Mouse (Mus musculus) right cerebral cortex, postnatal 10 days (tissue): Measurements from ENCODE around the gene Ctdspl.
A peak's percentile ranks its signal among the peaks of the same experiment; 100 is the strongest.

Experiments
- DNase-seq, 2 experiments: peaks; one replicate each; pipeline ENCODE4 v3.0.0; 2021; ENCODE audit warnings: low spot score in 2 of 2

The Ctdspl gene

GRCm38 (mm10) chr9:118949654-118950053 is 23.4 kb downstream of the Ctdspl start:
- DNase-seq, result no peak

- DNase-seq, result no peak
Observed at GRCm38 (mm10) chr9:118950061-118950460, 23.8 kb downstream of the Ctdspl start.

DNA sequence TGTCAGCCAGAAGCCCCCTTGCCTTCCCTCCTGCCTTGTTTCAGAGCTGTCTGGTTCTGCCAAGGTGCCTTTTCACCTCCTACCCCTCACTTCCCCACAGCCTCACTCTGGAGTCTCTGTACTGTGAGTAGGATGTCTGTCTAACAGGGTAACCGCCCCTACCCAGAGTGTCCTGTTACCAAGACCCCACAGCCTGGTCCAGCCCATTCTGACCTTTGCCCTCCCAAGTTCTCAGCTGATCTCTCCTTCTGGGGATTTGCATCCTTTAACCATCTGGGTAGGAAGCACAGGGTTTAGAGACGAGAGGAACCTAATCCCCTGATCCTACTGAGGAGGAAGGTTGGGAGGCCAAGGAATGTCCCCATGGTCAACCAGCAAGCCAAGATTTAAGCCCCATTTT is 24.5 kb downstream of the Ctdspl start:
- no peak for DNase-seq

- no peak for DNase-seq
Observed at GRCm38 (mm10) chr9:118951381-118951780, 25.1 kb downstream of the Ctdspl start.

- DNase-seq, result no peak
Observed at GRCm38 (mm10) chr9:118952180-118952579, 25.9 kb downstream of the Ctdspl start.

- no peak for DNase-seq
Observed at GRCm38 (mm10) chr9:118953465-118954194, 27.4 kb downstream of the Ctdspl start.

GRCm38 (mm10) chr9:118958802-118959201 is 32.5 kb downstream of the Ctdspl start:
- no peak for DNase-seq

DNA sequence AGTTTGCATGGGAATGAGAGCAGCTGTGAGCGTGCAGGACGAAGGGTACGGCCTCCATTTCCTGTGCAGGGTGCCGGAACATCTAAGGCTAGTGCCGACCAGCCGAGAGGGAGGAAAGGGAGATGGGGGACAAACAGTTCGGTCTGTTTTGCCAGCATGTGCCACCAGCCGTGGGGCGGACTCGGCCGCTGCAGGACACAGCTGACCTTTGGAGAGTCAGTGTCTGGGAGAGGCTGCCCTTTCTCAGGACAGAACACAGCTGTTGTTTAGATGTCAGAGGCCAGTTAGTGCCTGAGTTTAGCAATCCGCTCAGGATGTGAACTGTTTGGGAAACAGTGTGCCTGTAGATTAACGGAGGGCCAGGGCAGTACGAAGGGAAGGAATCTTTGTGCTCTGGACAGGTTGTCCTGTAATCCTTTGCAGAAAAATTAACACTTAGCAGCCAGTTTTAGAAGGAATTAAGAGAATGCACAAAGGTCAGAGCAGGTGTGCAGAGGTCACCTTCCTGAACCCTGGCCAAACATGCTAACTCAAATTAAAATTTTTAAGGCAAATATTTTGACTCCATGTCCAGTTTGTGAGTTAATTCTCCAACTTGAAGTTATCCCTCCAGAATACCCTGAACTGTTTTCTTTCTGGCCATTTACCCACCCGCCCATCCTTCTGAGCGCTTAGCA is 34.3 kb downstream of the Ctdspl start:
- no peak for DNase-seq

GRCm38 (mm10) chr9:118963149-118963548 is 36.9 kb downstream of the Ctdspl start:
- DNase-seq, result no peak

DNA sequence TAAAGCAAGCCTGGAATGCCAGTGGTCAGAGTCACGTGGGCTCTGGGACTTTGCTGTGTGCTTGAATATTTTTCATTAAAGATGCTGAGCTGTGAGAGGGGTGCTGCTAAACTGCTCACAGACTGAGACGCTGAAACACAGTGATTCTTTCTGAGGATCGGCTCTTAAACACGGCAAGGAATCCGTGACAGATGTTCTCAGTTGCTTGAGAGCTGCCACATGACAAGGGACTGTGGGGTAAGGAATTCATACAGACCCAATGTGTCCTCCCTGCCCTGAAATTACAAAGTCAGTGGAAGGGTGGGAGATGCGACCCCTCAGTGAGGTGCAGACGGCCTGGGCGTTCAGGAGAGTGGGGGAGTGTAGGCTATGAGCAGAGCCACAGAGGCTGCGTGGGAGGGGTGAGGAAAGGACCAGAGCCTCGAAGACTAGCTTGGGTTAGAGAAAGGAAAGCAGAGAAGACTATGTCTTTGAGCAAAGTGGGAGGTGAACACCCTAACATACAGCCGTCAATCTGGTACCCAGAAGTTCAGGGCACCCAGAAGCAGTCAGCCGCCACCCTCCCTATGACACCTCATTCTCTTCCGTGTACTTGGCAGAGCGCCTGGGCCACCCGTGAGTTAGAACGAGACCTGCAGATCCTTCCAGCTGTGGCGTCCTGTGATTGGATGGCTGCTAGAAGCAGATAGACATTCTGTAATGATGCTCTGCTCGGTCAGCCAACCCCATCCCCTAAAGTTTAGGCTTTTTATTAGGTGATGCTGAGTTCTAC is 38.2 kb downstream of the Ctdspl start:
- no peak for DNase-seq

DNA sequence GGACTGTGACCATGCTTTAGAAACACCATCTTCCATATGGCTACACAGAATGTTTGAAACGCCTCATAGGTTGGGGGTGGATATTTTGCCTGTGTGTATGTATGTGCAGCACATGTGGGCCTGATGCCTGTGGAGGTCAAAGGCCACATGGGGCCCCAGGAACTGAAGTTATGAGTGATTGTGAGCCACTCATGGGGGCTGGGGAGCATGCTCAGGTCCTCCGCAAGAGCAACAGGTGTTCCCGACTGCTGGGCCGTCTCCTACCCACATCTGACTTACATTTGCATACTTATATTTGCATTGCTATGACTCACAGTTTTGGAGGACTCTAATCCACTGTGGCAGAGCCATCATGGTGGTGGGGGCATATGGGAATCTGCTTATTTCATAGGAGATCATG is 43.6 kb downstream of the Ctdspl start:
- DNase-seq, result no peak

DNA sequence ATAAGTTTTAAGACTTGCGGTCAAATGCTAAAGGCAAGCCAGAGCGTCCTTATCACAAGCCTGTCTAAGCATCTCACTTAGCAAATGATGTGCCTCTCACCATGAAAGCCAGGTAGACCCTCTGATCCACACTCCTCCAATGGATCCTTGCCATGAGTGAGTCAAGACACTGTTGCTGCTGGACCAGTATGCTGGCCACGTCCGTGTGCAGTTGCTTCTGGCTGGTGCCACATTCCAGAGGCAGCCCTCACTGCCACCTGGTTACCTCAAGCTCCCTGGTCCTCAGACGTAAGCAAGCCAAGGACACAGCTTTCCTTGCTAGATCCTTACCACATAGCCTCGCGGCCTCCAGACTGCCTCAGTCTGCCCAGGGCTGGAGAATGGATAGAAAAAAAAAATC is 46.8 kb downstream of the Ctdspl start:
- no peak for DNase-seq

DNA sequence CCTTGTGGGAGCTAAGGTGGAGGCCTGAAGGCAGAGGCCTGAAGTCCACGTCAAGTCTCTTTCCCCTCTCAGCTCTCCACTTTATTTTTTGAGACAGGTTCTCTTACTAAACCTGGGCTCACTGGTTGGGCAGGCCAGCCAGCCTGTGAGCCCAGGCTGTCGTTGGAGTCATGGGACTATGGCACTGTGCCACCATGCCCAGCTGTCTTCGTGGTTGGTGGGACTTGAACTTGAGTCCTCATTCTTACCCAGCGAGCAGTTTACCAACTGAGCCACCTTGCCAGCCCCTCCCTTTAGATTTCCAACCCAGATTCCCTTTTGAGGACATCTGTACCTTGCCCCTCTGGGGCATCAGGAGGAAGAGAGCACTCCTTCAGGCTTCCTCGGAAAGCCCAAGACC is 47.3 kb downstream of the Ctdspl start:
- DNase-seq, result no peak

DNA sequence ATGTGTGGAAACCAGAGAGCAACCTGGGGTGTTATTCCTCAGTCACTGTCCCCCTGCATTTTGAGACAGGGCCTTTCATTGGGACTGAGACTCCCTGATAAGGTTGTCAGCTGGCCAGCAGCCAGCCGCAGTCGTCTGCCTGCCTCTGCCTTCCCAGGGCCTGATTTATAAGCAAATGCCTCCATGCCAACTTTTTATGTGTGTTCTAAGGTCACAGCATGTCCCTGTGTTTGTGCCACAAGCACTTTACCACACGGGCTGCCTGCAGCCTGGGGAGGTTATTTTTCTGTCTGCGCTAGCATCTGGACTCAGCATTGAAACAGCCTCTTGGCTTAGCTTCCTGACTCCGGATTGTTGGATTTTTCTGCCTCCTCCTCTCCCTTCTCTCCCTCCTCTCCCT is 47.9 kb downstream of the Ctdspl start:
- no peak for DNase-seq

- DNase-seq, result no peak
Observed at GRCm38 (mm10) chr9:118975211-118975671, 49.0 kb downstream of the Ctdspl start.

DNA sequence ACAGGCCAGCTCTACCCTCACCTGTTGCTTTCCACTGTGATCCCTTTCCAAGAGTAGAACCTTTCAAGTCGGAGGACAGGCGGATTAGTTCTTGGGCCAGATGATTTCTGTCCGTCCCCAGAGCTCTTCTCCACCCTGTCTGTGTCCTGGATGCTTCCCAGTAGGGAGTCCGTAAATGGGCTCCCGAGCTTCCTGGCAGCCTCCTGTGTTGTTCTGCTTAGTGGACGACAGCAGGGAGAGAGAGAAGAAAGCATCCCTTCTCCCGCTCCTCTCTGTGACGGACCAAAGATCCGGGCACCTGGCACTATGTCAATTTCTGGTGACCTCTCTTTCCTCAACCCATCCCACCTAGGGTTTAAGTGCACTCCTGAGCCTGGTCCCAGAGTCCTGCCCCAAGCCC is 49.5 kb downstream of the Ctdspl start:
- DNase-seq, result no peak

- DNase-seq, result no peak
Observed at GRCm38 (mm10) chr9:118976561-118976960, 50.3 kb downstream of the Ctdspl start.

GRCm38 (mm10) chr9:118977425-118977824 is 51.2 kb downstream of the Ctdspl start:
- no peak for DNase-seq

DNA sequence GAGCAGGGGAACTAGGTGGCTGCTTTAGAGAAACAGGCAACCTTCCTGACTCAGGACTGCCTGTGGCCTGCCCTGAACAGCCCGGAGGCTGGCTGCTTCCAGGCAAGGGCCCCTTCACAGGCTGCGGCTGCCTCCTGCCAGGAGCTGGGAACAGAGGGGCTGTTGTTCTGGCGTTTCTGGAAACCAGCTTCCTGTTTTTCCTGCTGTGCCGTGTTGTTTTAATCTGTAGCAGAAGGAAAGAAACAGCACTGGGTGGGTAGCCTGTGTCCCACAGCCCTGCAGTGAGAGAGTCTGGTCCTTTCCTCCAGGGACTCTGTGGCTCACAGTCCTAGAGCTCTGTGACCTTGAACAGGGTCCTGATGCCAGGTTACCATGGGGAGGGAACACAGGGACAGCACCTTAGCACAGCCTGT is 54.2 kb downstream of the Ctdspl start:
- peak; percentile 81 for DNase-seq

GRCm38 (mm10) chr9:118984650-118985432 is 58.6 kb downstream of the Ctdspl start:
- DNase-seq, result no peak

DNA sequence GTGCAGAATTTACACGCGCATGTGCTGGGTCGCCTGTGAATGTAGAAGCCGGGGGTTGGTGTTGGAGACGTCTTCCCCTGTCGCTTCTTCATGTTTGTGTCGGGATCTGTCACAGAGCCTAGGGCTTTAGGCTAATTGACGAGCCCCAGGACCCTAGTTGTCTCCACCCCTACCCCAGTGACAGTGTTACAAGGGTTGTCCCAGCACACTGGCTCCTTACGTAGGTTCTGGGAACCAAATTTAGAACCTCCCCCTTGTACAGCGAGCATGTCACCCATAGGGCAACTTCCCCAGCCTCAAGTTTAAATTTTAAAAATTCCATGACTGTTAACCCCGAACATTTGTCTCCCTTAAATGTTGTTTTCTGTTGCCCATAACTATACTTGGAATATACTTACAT is 60.0 kb downstream of the Ctdspl start:
- no peak for DNase-seq
